Mouse (Mus musculus): ENCODE results near the gene Mycbp2. TPM values are rescaled to one million over a fixed set of nuclear protein-coding genes. Genes with fewer than 3 reads are reported as not detected.

The Mycbp2 gene
- polyA plus RNA-seq, 1 experiment: 50.7 TPM

- no peak overlapping the region for H3K4me3 ChIP-seq (ENCODE audit: insufficient read depth, low read length)
- TF ChIP-seq CTCF (IDR thresholded peaks at IDR 0.05; ENCODE audit: borderline replicate concordance, insufficient read depth, low read length) (no peak), POLR2A (IDR thresholded peaks at IDR 0.05; ENCODE audit: low read depth, low read length) (no peak)
- H3K4me1 ChIP-seq (ENCODE audit: control insufficient read depth, insufficient read depth, low read length): no peaks in the 10 kb centered on the region
- H3K27ac ChIP-seq (ENCODE audit: insufficient read depth, low read length): no peak overlapping the region
Observed at GRCm38 (mm10) chr14:103112606-103113363, 233.8 kb downstream of the Mycbp2 start.

DNA sequence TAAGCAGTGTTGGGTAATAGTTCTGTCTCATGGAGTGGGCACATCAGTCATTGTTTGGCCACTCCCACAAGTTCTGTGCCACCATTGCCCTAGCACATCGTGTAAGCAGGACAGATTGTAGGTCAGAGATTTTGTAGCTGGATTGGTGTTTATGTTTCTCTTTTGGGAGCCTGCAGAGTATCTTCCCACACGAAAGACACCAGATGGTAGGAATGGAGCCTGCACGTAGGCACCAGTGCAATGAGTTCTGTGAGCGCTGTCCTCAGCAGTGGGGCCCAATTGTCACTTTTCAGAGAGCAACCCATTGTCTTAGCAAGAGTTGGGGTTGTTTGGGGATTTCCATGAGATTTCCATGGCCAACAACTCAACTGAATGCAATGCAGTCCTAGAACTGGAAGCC, 236.6 kb downstream of the Mycbp2 start:
- no peak overlapping the region for H3K27ac ChIP-seq (ENCODE audit: insufficient read depth, low read length)
- TF ChIP-seq POLR2A (IDR thresholded peaks at IDR 0.05; ENCODE audit: low read depth, low read length) (no peak), CTCF (IDR thresholded peaks at IDR 0.05; ENCODE audit: borderline replicate concordance, insufficient read depth, low read length) (no peak)
- H3K4me1 ChIP-seq (ENCODE audit: control insufficient read depth, insufficient read depth, low read length): no peaks in the 10 kb centered on the region
- no peak overlapping the region for H3K4me3 ChIP-seq (ENCODE audit: insufficient read depth, low read length)

- no peak for TF ChIP-seq POLR2A (IDR thresholded peaks at IDR 0.05; ENCODE audit: low read depth, low read length)
- no peak for TF ChIP-seq CTCF (IDR thresholded peaks at IDR 0.05; ENCODE audit: borderline replicate concordance, insufficient read depth, low read length)
- H3K4me3 ChIP-seq (ENCODE audit: insufficient read depth, low read length): no peak overlapping the region
Observed at GRCm38 (mm10) chr14:103106301-103106700, 240.3 kb downstream of the Mycbp2 start.

DNA sequence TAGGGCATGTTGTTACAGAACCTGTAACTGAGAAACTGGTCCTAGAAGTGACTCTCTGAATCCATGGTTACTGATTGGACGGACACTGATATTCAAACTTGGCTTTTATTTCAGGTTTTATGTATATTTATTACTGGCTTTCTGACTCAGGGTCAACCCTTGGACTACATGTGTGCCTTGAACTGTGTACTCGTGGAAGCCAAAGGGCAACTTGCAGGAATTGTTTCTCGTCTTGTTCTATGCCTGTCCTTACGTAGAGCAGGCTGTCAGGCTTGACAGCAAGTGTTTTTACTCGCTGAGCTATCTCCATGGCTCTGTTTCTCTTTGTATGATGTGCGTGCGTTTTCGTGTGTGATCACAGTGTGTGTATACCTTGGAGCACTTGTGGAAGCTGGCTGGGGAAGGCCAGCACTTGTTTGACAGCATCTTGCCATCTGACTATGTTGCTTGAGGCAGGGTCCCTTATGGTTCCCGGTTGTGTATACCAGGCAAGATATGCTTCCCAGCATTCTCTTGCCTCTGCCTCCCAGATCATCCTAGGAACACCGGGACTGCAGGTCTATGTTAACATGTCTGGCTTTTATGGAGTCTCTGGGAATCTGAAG, 243.8 kb downstream of the Mycbp2 start:
- Histone ChIP-seq H3K4me1 (ENCODE audit: control insufficient read depth, insufficient read depth, low read length) (no peaks in the 10 kb centered on the region), H3K27ac (ENCODE audit: insufficient read depth, low read length) (no peak overlapping the region)
- TF ChIP-seq POLR2A (IDR thresholded peaks at IDR 0.05; ENCODE audit: low read depth, low read length) (no peak), CTCF (IDR thresholded peaks at IDR 0.05; ENCODE audit: borderline replicate concordance, insufficient read depth, low read length) (no peak)

More at GRCm38 (mm10) chr14:103106301-103106700, 240.3 kb downstream of the Mycbp2 start:
- no peaks in the 10 kb centered on the region for H3K4me1 ChIP-seq (ENCODE audit: control insufficient read depth, insufficient read depth, low read length)
- no peak overlapping the region for H3K27ac ChIP-seq (ENCODE audit: insufficient read depth, low read length)

GRCm38 (mm10) chr14:103102246-103102645, 244.4 kb downstream of the Mycbp2 start:
- TF ChIP-seq POLR2A (IDR thresholded peaks at IDR 0.05; ENCODE audit: low read depth, low read length) (no peak), CTCF (IDR thresholded peaks at IDR 0.05; ENCODE audit: borderline replicate concordance, insufficient read depth, low read length) (no peak)
- no peak overlapping the region for H3K4me3 ChIP-seq (ENCODE audit: insufficient read depth, low read length)
- H3K4me1 ChIP-seq (ENCODE audit: control insufficient read depth, insufficient read depth, low read length): no peaks in the 10 kb centered on the region
- H3K27ac ChIP-seq (ENCODE audit: insufficient read depth, low read length): no peak overlapping the region

More for the DNA sequence above, 243.8 kb downstream of the Mycbp2 start:
- no peak overlapping the region for H3K4me3 ChIP-seq (ENCODE audit: insufficient read depth, low read length)

DNA sequence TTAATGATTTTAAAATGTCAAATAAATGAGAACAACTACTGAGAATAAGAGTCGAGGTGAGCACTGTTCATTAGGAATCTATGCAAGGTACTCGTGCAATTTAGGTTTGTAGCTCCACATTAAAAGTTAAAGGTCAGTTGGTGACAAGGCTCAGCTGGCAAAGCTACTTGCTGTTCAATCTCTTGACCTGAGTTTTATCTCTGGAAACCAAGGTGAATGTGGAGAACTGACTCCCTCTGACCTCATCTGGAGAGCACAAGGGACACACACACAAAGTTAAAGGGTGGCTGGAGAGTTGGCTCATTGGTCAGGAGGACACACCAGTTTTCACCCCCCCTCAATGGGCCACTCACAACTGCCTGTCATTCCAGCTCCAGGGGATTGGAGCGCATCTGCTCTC, 245.4 kb downstream of the Mycbp2 start:
- no peak overlapping the region for H3K4me3 ChIP-seq (ENCODE audit: insufficient read depth, low read length)
- H3K4me1 ChIP-seq (ENCODE audit: control insufficient read depth, insufficient read depth, low read length): peaks cover 6% of the 10 kb centered on the region
- H3K27ac ChIP-seq (ENCODE audit: insufficient read depth, low read length): no peak overlapping the region
- no peak for TF ChIP-seq CTCF (IDR thresholded peaks at IDR 0.05; ENCODE audit: borderline replicate concordance, insufficient read depth, low read length)
- TF ChIP-seq POLR2A (IDR thresholded peaks at IDR 0.05; ENCODE audit: low read depth, low read length): no peak

DNA sequence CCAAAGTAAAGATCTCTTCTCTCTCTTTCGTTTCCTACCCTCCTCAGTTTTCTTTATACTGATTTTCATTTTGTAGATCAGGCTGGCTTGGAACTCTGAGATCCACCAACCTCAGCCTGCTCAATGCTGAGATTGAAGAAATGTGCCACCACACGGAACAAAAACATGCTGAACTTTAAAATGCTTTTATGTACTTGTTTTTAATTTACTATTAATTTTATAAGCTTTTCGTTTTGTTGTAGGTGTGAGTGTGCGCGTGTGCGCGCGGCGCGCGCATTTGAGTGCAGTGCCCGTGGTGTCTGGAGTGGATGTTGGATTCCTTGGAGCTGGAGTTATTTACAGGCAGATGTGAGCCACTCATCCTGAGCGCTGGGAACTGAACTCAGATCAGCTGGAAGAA, 246.3 kb downstream of the Mycbp2 start:
- H3K4me3 ChIP-seq (ENCODE audit: insufficient read depth, low read length): no peak overlapping the region
- TF ChIP-seq CTCF (IDR thresholded peaks at IDR 0.05; ENCODE audit: borderline replicate concordance, insufficient read depth, low read length): no peak
- TF ChIP-seq POLR2A (IDR thresholded peaks at IDR 0.05; ENCODE audit: low read depth, low read length): no peak
- H3K27ac ChIP-seq (ENCODE audit: insufficient read depth, low read length): no peak overlapping the region
- H3K4me1 ChIP-seq (ENCODE audit: control insufficient read depth, insufficient read depth, low read length): peaks cover 6% of the 10 kb centered on the region

- peak; percentile 68 for TF ChIP-seq POLR2A (IDR thresholded peaks at IDR 0.05; ENCODE audit: low read depth, low read length)
- TF ChIP-seq CTCF (IDR thresholded peaks at IDR 0.05; ENCODE audit: borderline replicate concordance, insufficient read depth, low read length): no peak
- H3K4me3 ChIP-seq (ENCODE audit: insufficient read depth, low read length): peak within 1 kb of the TSS; percentile 83
- H3K4me1 ChIP-seq (ENCODE audit: control insufficient read depth, insufficient read depth, low read length): peaks cover 6% of the 10 kb centered on the region
- peak within 1 kb of the TSS; percentile 98 for H3K27ac ChIP-seq (ENCODE audit: insufficient read depth, low read length)
Observed at GRCm38 (mm10) chr14:103099238-103099933, 247.2 kb downstream of the Mycbp2 start, which contains the start of gene Fbxl3. TSS of gene Fbxl3 (minus strand) at chr14:103099566.

- Histone ChIP-seq H3K4me3 (ENCODE audit: insufficient read depth, low read length) (peak overlapping the region; percentile 83), H3K4me1 (ENCODE audit: control insufficient read depth, insufficient read depth, low read length) (peaks cover 6% of the 10 kb centered on the region), H3K27ac (ENCODE audit: insufficient read depth, low read length) (peak overlapping the region; percentile 98)
- TF ChIP-seq CTCF (IDR thresholded peaks at IDR 0.05; ENCODE audit: borderline replicate concordance, insufficient read depth, low read length): no peak
- peak; percentile 44; the same call in 1 of the 2 replicates for TF ChIP-seq POLR2A (IDR thresholded peaks at IDR 0.05; ENCODE audit: low read depth, low read length)
Observed at GRCm38 (mm10) chr14:103098587-103099235, 247.9 kb downstream of the Mycbp2 start.
